Mouse (Mus musculus) stomach, embryonic 15.5 days (tissue): ENCODE results near the gene Pnrc1. TPM values are rescaled to one million over a fixed set of nuclear protein-coding genes. Genes with fewer than 3 reads are reported as not detected.

Source experiments
- ATAC-seq: fragments of 200-750 bp; cut with Nextera tagmentation; 2 replicates; pipeline ENCODE4 v1.8.0; 2017; ENCODE audit warnings: low read depth, moderate number of reproducible peaks, moderate TSS enrichment; ENCODE audit not compliant: insufficient read depth, low FRiP score
- H3K27ac ChIP-seq: fragments of 300-500 bp; sonication (generic); 2 replicates; pipeline ENCODE4 v1.5.1; 2015; ENCODE audit warnings: mild to moderate bottlenecking, inconsistent platforms
- H3K27me3 ChIP-seq: fragments of 300-500 bp; sonication (generic); replicated peaks from 2 replicates; pipeline ENCODE4 v1.6.1; 2015; ENCODE audit warnings: inconsistent platforms
- H3K36me3 ChIP-seq: fragments of 300-500 bp; sonication (generic); 2 replicates; pipeline ENCODE4 v1.6.1; 2015; ENCODE audit warnings: inconsistent platforms
- H3K4me1 ChIP-seq: fragments of 300-500 bp; sonication (generic); 2 replicates; pipeline ENCODE4 v1.6.1; 2015; ENCODE audit warnings: inconsistent platforms
- H3K4me2 ChIP-seq: fragments of 300-500 bp; sonication (generic); 2 replicates; pipeline ENCODE4 v1.6.1; 2015; ENCODE audit warnings: mild to moderate bottlenecking, inconsistent platforms
- H3K4me3 ChIP-seq: fragments of 300-500 bp; sonication (generic); replicated peaks from 2 replicates; pipeline ENCODE4 v1.5.1; 2015; ENCODE audit warnings: inconsistent platforms
- H3K9ac ChIP-seq: fragments of 300-500 bp; sonication (generic); 2 replicates; pipeline ENCODE4 v1.6.1; 2015; ENCODE audit warnings: inconsistent platforms
- H3K9me3 ChIP-seq: fragments of 300-500 bp; sonication (generic); 2 replicates; pipeline ENCODE4 v1.6.1; 2016; ENCODE audit warnings: inconsistent platforms
- WGBS: fragments of 180-500 bp; shearing (Covaris S2); methylation state at CpG from one replicate; pipeline ENCODE4 v1.1.7; 2015; 5-methylcytosine and 5-hydroxymethylcytosine counted together
- polyA plus RNA-seq: library from polyadenylated mRNA; unstranded; fragments of >200 nt; fragmentation: Nextera tagmentation; extraction: Ambion mirVana; gene quantifications from 2 replicates; pipeline ENCODE4 v1.2.1, GENCODE M21; 2015

Gene Pnrc1
- polyA plus RNA-seq, 1 experiment from 2014 or later: 99.1 TPM

DNA sequence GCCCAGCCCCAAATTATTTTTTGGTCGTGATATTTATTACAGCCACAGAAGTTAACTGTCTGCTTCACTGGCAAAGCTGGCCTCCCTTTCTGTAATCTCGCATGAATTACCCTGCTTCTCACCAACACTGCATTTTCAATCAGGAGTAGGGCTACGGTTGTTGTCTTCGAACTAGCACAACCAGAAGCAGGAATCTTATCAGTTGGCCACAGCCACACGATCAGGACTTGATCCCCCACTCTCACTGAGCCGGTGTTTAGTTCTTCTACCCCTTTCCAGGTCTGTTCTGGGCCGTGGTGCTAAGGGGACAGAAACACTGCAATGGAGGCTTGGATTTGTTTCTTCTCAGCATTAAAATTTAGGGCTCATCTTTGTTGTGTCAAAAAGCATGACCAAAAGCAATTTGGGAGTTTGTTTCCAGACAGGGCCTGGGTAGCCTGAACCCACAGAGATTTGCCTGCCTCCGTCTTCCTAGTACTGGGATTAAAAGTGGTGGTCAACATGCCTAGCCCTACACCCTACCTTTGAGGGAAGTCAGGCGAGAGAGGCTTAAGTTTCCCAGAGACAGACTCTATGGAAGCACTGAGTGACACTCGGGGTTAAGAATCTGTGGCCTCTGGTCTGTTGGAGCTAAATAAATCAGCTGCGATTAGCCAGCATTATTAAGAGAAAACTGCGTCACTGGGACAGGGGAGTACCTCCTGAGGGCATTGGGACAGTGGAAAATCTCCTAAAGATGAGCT lies 46.8 kb downstream of the Pnrc1 start:
- no peak for ATAC-seq

DNA sequence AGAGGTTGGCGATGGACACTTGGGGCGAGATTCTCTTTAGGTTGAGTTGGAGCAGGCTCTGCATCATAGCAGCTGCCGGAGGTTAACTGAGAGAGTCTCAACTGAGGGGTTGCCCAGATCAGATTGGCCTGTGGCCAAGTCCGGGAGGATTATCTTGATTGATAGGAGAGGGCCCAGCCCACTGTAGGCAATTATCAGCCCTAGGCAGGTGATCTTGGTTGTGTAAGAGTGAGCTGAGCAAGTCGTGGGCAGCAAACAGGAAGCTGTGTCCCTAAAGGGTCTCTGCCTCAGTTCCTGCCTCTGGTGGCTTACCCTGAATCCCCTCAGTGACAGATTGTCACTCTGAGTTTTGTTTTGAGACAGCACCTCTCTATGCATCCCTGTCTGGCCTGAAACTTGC lies 47.4 kb downstream of the Pnrc1 start:
- H3K27ac ChIP-seq: no peak overlapping the region
- H3K4me1 ChIP-seq: peaks cover 9% of the 10 kb centered on the region; the same call in 1 of the 2 replicates
- 49% methylated on average over 5 of the region's 5 CpGs for WGBS
- no peak overlapping the region for H3K4me3 ChIP-seq
- H3K27me3 ChIP-seq: no peaks in the 10 kb centered on the region
- no peak overlapping the region for H3K9ac ChIP-seq
- no peak overlapping the region for H3K4me2 ChIP-seq
- no peaks in the 10 kb centered on the region for H3K9me3 ChIP-seq
- peaks cover 16% of the 10 kb centered on the region for H3K36me3 ChIP-seq
- no peak for ATAC-seq

More for the DNA sequence above, 46.8 kb downstream of the Pnrc1 start:
- Histone ChIP-seq H3K27me3 (no peaks in the 10 kb centered on the region), H3K9me3 (no peaks in the 10 kb centered on the region), H3K4me1 (peaks cover 9% of the 10 kb centered on the region; the same call in 1 of the 2 replicates), H3K27ac (no peak overlapping the region), H3K4me3 (no peak overlapping the region), H3K36me3 (peaks cover 16% of the 10 kb centered on the region), H3K4me2 (no peak overlapping the region), H3K9ac (no peak overlapping the region)
- 67% methylated on average over 12 of the region's 12 CpGs for WGBS

DNA sequence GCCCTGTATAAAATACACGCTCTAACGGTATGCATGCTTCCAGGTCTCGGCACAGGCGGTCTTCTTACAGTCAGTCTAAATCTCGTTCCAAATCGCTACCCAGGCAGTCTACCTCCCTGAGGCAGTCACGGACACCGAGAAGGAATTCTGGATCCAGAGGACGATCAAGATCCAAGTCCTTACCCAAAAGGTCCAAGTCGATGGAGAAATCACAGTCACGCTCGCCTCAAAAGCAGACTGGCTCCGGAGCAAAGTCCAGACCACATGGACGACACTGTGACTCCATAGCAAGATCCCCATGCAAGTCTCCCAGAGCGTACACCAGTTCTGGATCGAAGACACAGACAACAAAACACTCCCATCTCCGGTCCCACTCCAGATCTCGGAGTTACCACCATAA lies 59.1 kb downstream of the Pnrc1 start:
- Histone ChIP-seq H3K4me2 (no peak overlapping the region), H3K9me3 (no peaks in the 10 kb centered on the region), H3K4me3 (no peak overlapping the region), H3K36me3 (no peaks in the 10 kb centered on the region), H3K27ac (no peak overlapping the region), H3K4me1 (no peaks in the 10 kb centered on the region), H3K9ac (no peak overlapping the region), H3K27me3 (no peaks in the 10 kb centered on the region)
- no peak for ATAC-seq
- WGBS: 86% methylated on average over 18 of the region's 18 CpGs

DNA sequence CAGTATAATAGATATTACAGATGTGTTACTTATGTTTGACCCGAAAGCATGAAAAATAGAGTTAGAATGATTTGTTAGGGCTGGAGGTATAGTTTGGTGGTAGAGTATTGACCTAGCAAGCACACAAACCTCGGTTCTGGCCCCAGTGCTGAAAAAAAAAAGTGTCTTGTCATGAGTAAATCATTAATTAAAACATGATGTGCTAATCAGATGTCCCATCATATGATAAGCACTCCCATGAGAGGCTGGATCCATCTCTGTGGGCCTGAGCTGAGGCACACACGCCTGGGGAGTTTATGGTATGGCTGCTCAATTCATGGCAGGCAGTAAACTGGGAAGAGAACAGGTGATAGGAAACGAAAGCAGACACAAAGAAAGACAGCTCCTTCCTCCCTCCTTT lies 60.3 kb downstream of the Pnrc1 start:
- no peak overlapping the region for H3K4me3 ChIP-seq
- H3K36me3 ChIP-seq: no peaks in the 10 kb centered on the region
- H3K9ac ChIP-seq: no peak overlapping the region
- no peaks in the 10 kb centered on the region for H3K9me3 ChIP-seq
- no peak overlapping the region for H3K27ac ChIP-seq
- no peaks in the 10 kb centered on the region for H3K4me1 ChIP-seq
- no peaks in the 10 kb centered on the region for H3K27me3 ChIP-seq
- no peak for ATAC-seq
- no peak overlapping the region for H3K4me2 ChIP-seq
- 77% methylated on average over 4 of the region's 4 CpGs for WGBS

DNA sequence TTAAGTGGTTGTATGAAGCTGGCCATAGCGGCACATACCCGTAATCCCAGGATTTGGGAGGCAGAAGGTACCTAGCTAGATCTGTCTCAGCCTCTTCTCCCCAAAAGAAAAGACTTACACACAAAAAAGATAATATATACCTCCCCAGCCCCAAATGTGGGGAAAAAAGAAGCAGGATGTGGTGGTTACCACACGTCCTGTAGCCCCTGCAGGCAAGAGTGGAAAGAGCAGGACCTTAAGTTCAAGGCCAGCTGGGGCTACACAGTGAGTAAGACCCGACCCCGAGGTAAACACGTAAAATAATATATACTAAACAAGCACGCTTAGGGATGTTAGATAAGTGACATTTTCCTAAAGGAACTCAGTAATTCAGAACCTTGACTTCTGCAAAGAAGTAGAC lies 62.8 kb downstream of the Pnrc1 start:
- no peak overlapping the region for H3K27ac ChIP-seq
- no peaks in the 10 kb centered on the region for H3K9me3 ChIP-seq
- WGBS: 79% methylated on average over 7 of the region's 7 CpGs
- H3K27me3 ChIP-seq: no peaks in the 10 kb centered on the region
- H3K4me3 ChIP-seq: no peak overlapping the region
- H3K36me3 ChIP-seq: no peaks in the 10 kb centered on the region
- no peaks in the 10 kb centered on the region for H3K4me1 ChIP-seq
- H3K4me2 ChIP-seq: no peak overlapping the region
- H3K9ac ChIP-seq: no peak overlapping the region
- ATAC-seq: no peak

DNA sequence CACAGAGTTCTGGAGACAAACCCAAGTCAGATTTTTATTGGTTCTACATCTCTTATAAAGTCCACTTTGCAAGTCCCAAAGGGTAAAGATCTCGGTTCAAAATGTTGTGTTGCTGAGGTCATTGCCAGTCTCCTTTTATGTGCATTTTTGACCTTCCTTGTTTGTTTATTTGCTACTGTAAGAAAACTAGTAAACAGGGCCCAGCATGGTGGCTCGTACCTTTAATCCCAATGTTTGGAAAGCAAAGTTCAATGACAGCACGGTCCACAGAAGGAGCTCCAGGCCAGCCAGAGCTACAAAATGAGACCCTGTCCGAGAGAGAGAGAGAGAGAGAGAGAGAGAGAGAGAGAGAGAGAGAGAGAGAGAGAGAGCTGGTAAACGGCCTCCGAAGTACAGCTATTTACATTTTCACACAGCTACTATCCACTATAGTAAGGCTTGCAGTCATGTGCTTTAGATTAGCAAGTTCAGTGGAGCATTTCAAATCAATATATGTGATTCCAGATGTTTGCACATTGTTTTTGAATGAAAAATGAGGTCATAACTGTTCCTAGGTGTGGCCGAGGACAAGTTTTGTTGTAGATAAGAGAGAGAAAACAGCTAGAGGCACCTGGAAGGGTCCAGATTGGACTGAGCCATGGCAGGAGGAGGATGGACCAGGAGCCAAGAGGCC lies 65.8 kb downstream of the Pnrc1 start:
- Histone ChIP-seq H3K27me3 (no peaks in the 10 kb centered on the region), H3K4me1 (no peaks in the 10 kb centered on the region), H3K27ac (no peak overlapping the region), H3K9ac (no peak overlapping the region), H3K9me3 (no peaks in the 10 kb centered on the region), H3K4me3 (no peak overlapping the region), H3K36me3 (no peaks in the 10 kb centered on the region), H3K4me2 (no peak overlapping the region)
- ATAC-seq: no peak
- WGBS: 49% methylated on average over 7 of the region's 7 CpGs

DNA sequence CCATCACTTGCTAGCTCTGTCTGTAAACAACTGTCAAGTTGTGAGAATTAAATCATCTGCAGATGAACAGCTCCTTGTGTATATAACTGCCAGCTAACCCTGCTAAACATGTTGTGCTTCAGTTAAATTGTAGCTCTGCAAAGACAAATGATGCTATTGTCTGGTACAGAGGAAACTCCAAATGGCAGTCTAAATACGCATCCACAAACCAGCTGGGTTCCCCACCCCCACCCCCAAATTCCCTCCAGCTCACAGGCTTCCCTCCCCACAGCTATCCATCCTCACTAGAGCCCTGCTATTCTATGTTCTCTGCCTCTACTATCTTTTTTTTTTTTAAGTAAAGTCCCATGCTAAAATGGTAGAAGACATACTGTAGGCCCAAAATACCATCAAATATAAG lies 68.1 kb downstream of the Pnrc1 start:
- Histone ChIP-seq H3K4me2 (no peak overlapping the region), H3K27me3 (no peaks in the 10 kb centered on the region), H3K4me1 (no peaks in the 10 kb centered on the region), H3K9me3 (no peaks in the 10 kb centered on the region), H3K4me3 (no peak overlapping the region), H3K9ac (no peak overlapping the region), H3K36me3 (no peaks in the 10 kb centered on the region), H3K27ac (no peak overlapping the region)
- ATAC-seq: no peak
- WGBS: 43% methylated on average over 1 of the region's 1 CpGs

DNA sequence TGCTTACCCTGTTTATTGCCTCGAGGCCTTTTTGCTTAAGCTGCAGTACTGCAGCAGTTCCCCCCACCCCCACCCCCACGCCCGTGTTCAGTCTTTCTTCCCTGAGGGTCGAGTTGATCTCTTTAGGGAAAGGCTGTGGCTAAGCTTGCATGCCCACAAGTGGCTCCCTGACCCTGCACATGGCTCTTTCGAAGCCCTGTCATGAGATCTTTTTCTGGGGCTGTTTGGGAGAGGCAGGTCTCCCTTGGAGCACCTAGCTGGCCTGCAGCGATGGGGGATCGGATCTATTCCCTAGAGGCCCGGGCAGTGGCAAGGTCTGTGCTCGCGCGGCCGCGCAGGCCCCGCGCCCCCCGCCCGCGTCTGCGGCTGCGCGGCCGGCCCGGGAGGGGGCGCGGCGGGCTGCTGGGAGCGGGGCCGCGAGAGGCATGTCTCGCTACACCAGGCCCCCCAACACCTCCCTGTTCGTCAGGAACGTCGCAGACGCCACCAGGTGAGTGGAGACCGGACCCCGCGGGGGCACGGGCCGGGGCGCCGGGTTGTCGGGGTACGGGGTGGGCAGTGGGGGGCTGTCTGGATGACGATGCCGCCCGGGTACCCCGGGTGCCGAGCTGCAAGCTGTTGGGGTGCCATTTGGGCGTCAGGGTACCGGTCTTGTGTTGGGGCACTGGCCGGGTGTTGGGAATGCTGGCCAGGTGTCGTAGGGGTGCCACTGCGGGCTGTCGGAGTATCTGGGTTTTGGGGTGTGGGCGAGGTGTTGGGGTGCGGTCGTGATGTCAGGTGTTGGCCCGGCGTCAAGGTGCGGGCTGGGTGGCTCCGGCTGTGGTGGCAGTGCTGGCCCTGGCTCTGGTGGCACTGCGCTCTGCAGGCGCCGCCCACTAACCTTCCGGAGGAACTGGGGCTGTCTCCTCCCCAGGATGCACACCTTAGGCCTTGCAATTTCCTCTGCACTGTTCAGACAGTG lies 80.8 kb downstream of the Pnrc1 start, which contains the start of gene Srsf12:
Srsf12 (plus strand) TSS at position 111 of the 961 bp plus-strand sequence.
- Histone ChIP-seq H3K27me3 (no peaks in the 10 kb centered on the region), H3K4me3 (peak within 1 kb of the TSS; percentile 55), H3K4me1 (peaks cover 9% of the 10 kb centered on the region), H3K9ac (peak within 1 kb of the TSS; percentile 43; the same call in 1 of the 2 replicates), H3K9me3 (no peaks in the 10 kb centered on the region), H3K27ac (no peak within 1 kb of the TSS), H3K4me2 (peak within 1 kb of the TSS; percentile 99), H3K36me3 (no peaks in the 10 kb centered on the region)
- 2% methylated on average over 65 of the region's 65 CpGs for WGBS
- peak; percentile 70 for ATAC-seq

DNA sequence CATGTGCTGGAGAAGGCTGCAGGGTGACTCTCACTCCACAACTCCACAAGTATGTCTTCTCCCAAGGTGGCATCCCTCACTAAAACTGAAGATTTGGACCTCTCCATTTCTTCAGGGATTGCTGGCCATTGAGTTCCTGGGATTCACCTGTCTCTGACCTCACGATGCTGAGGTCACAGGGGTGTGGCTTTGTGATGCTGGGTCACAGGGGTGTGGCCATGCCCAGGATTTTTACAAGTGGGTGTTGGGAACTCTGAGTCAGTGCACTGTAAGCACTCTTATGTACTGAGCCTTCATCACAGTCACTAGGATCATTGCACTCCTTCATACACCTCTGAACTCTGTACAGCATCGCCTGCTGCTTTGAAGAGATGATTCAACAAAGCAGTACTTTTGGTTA lies 82.4 kb downstream of the Pnrc1 start:
- H3K9ac ChIP-seq: no peak overlapping the region
- no peak overlapping the region for H3K4me2 ChIP-seq
- WGBS: 50% methylated on average over 2 of the region's 2 CpGs
- no peak for ATAC-seq
- no peak overlapping the region for H3K4me3 ChIP-seq
- no peaks in the 10 kb centered on the region for H3K27me3 ChIP-seq
- no peaks in the 10 kb centered on the region for H3K36me3 ChIP-seq
- peaks cover 9% of the 10 kb centered on the region for H3K4me1 ChIP-seq
- H3K9me3 ChIP-seq: no peaks in the 10 kb centered on the region
- H3K27ac ChIP-seq: no peak overlapping the region

DNA sequence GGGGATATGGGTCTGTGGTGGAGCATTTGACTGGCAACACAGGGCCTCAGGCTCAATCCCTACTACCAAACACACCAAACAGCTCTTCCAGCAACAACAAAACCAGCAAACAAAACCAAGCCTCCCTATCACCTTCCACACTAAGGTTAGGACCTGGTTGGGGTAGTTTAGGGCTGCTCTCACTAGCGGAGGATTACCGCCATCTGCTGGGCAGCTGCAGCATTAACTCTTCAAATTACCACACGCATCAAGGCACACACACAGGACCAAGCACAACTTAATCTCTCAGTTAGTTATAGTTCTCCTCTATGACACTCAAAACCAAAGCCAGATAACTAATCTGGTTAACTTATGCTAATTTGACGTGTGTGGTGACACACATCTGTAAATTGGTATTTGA lies 85.3 kb downstream of the Pnrc1 start:
- H3K9me3 ChIP-seq: no peaks in the 10 kb centered on the region
- H3K27me3 ChIP-seq: no peaks in the 10 kb centered on the region
- H3K4me3 ChIP-seq: no peak overlapping the region
- H3K27ac ChIP-seq: no peak overlapping the region
- H3K36me3 ChIP-seq: no peaks in the 10 kb centered on the region
- ATAC-seq: no peak
- no peak overlapping the region for H3K9ac ChIP-seq
- WGBS: 5% methylated on average over 4 of the region's 4 CpGs
- peaks cover 9% of the 10 kb centered on the region for H3K4me1 ChIP-seq
- no peak overlapping the region for H3K4me2 ChIP-seq

DNA sequence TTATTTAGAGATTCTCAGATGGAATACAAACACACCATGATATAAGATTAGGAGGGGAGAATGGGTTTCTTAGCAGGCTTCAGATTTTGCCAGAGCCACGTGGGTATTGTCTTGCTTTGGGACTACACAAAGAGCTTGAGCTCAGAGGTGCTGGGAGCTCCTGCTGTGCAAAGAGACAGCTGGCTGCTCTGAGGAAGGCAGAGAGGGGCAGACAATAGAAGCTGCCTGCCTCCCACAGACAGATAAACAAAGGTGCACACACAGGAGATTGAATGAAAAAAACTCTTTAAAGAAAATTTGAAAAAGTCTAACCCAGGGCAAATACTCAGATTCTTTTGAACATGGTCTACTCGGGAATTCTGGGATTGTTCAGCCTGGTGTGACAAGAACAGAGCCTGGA lies 91.8 kb downstream of the Pnrc1 start:
- H3K4me3 ChIP-seq: no peak overlapping the region
- H3K4me1 ChIP-seq: no peaks in the 10 kb centered on the region
- no peak overlapping the region for H3K4me2 ChIP-seq
- H3K9me3 ChIP-seq: no peaks in the 10 kb centered on the region
- WGBS: 18% methylated on average over 2 of the region's 2 CpGs
- H3K9ac ChIP-seq: no peak overlapping the region
- ATAC-seq: no peak
- H3K27ac ChIP-seq: no peak overlapping the region
- H3K27me3 ChIP-seq: no peaks in the 10 kb centered on the region
- no peaks in the 10 kb centered on the region for H3K36me3 ChIP-seq
